Mouse (Mus musculus) thymus, adult 2 months (tissue): ENCODE results near the gene Baz2b.

Experiments
- CTCF ChIP-seq: fragments of 200-500 bp; IDR thresholded peaks from 2 replicates; pipeline ENCODE4 v1.5.1; 2012; ENCODE audit warnings: mild to moderate bottlenecking, control low read depth, low read length, moderate library complexity, borderline replicate concordance; ENCODE audit not compliant: control insufficient read depth, poor library complexity, insufficient read depth; ENCODE audit errors: extremely low read depth
- POLR2A ChIP-seq: fragments of 200-500 bp; IDR thresholded peaks from 2 replicates; pipeline ENCODE4 v1.6.1; 2012; ENCODE audit warnings: mild to moderate bottlenecking, low read length, control low read depth, moderate library complexity; ENCODE audit not compliant: control insufficient read depth, poor library complexity, insufficient read depth; ENCODE audit errors: extremely low read depth

DNA sequence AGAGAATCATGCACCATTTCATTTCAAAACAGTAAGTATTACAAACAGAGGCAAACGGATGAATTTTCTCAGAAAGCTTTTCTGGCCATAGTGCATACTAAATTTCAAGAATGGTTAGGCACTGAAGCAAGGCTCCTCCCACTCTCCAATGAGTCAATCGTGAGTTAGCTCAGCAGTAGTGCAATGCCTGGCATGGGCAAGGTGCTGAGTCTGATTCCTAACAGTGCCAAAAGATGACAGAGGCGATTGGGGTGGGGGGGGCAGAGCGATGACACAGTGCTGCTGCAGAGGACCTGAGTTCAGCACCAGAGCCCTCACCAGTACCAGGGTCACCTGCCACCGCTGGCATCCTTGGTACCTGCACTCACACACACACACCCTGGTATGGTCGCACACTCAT, 339.1 kb downstream of the Baz2b start:
- TF ChIP-seq POLR2A (no peak), CTCF (no peak)
